14 mouse cellular contexts compared by ENCODE assay signal in genomic region chr2:137560366-137560765, GRCm38 (mm10).
DNase-seq lines count a peak whose midpoint lies in the region; ATAC-seq and TF ChIP-seq lines count a peak whose summit lies in the region.
"Had no signal": no experiment of that assay in that cellular context is flagged by ENCODE, and none has a peak within 500 bp of the region (broad histone marks: within the 10 kb centered on the region; RNA-seq: fewer than 3 reads in every experiment).

No protein-coding gene starts in this region.

- WGBS in forebrain, embryonic 13.5 days, result 33% methylated on average over 4 of the region's 4 CpGs
- WGBS in forebrain, embryonic 16.5 days, result 23% methylated on average over 4 of the region's 4 CpGs
- 43% methylated on average over 4 of the region's 4 CpGs for WGBS in lung, postnatal 0 days

- H3K36me3 ChIP-seq in forebrain, embryonic 13.5 days (ENCODE audit: poor library complexity, severe bottlenecking), result no peaks in the 10 kb centered on the region
- H3K36me3 ChIP-seq in forebrain, embryonic 16.5 days (ENCODE audit: control insufficient read depth, insufficient read depth), result no peaks in the 10 kb centered on the region
- no peaks in the 10 kb centered on the region for H3K36me3 ChIP-seq in lung, postnatal 0 days (ENCODE audit: insufficient read depth, low read length)

- no peak overlapping the region for H3K27ac ChIP-seq in forebrain, embryonic 13.5 days
- no peak overlapping the region for H3K27ac ChIP-seq in forebrain, embryonic 16.5 days (ENCODE audit: low read length)
- no peak overlapping the region for H3K27ac ChIP-seq in lung, postnatal 0 days (ENCODE audit: low read length)

- H3K4me1 ChIP-seq in forebrain, embryonic 13.5 days, result peaks cover 6% of the 10 kb centered on the region
- H3K4me1 ChIP-seq in forebrain, embryonic 16.5 days (replicated peaks; ENCODE audit: control insufficient read depth, insufficient read depth, low read length), result no peaks in the 10 kb centered on the region
- no peaks in the 10 kb centered on the region for H3K4me1 ChIP-seq in lung, postnatal 0 days (ENCODE audit: insufficient read depth, low read depth, low read length)

- no peak overlapping the region for H3K4me3 ChIP-seq in forebrain, embryonic 13.5 days
- H3K4me3 ChIP-seq in forebrain, embryonic 16.5 days (replicated peaks; ENCODE audit: low read length), result no peak overlapping the region
- no peak overlapping the region for H3K4me3 ChIP-seq in lung, postnatal 0 days (ENCODE audit: low read depth, low read length)
- H3K4me3 ChIP-seq: erythroblast, embryonic 14.5 days had no signal

- no peak for TF ChIP-seq CTCF in lung, postnatal 0 days (IDR thresholded peaks at IDR 0.05)

- H3K4me2 ChIP-seq in forebrain, embryonic 13.5 days, result no peak overlapping the region
- no peak overlapping the region for H3K4me2 ChIP-seq in forebrain, embryonic 16.5 days (ENCODE audit: low read length)
- no peak overlapping the region for H3K4me2 ChIP-seq in lung, postnatal 0 days (replicated peaks; ENCODE audit: low read depth, low read length)
- H3K4me2 ChIP-seq: liver, embryonic 11.5 days had no signal

- ATAC-seq in forebrain, embryonic 13.5 days, result peak; percentile 58; the same call in 1 of the 2 replicates
- ATAC-seq in forebrain, embryonic 16.5 days, result no peak
- no peak for ATAC-seq in lung, postnatal 0 days
- ATAC-seq: inflammation-experienced regulatory T-cells, adult 6 months; Patski had no signal

- H3K9me3 ChIP-seq in forebrain, embryonic 13.5 days (replicated peaks), result no peaks in the 10 kb centered on the region
- no peaks in the 10 kb centered on the region for H3K9me3 ChIP-seq in forebrain, embryonic 16.5 days (ENCODE audit: control insufficient read depth, low read length)
- no peaks in the 10 kb centered on the region for H3K9me3 ChIP-seq in lung, postnatal 0 days (ENCODE audit: low read length)

- peak; percentile 5 for DNase-seq in adrenal gland, adult 8-10 months
- DNase-seq in heart, adult 9 months (ENCODE audit: low spot score in 2 of 2), result peak; percentile 39 to 57
- DNase-seq in lung, postnatal 0 days (ENCODE audit: low spot score), result peak; percentile 8
- no peak for DNase-seq in urinary bladder, postnatal 10 days (ENCODE audit: low spot score)
- DNase-seq in cerebellum, adult 18-20 months, result no peak
- DNase-seq in right cerebral cortex, postnatal 36 days (ENCODE audit: low spot score in 2 of 2), result no peak
- DNase-seq: B cell, adult 2 months; cerebellum, adult 11 months had no signal

- H3K27me3 ChIP-seq in forebrain, embryonic 13.5 days, result no peaks in the 10 kb centered on the region
- no peaks in the 10 kb centered on the region for H3K27me3 ChIP-seq in forebrain, embryonic 16.5 days (replicated peaks; ENCODE audit: control insufficient read depth, insufficient read depth, low read length)
- no peaks in the 10 kb centered on the region for H3K27me3 ChIP-seq in lung, postnatal 0 days (replicated peaks; ENCODE audit: insufficient read depth, low read length)
- H3K27me3 ChIP-seq: Patski had no signal

- no peak overlapping the region for H3K9ac ChIP-seq in forebrain, embryonic 13.5 days
- H3K9ac ChIP-seq in forebrain, embryonic 16.5 days (replicated peaks; ENCODE audit: low read depth, low read length), result no peak overlapping the region
- no peak overlapping the region for H3K9ac ChIP-seq in lung, postnatal 0 days (replicated peaks; ENCODE audit: low read depth)

- TF ChIP-seq EP300 in lung, postnatal 0 days (IDR thresholded peaks at IDR 0.05), result no peak

Comparison
In these comparisons a context has a peak if more than half of its experiments do, and no peak if none do; other contexts are left out.
1. DNase-seq: peak in adrenal gland, adult 8-10 months (single experiment), heart, adult 9 months (2 of 2) and lung, postnatal 0 days (single experiment); none in urinary bladder, postnatal 10 days (single experiment), cerebellum, adult 18-20 months (0 of 2) and right cerebral cortex, postnatal 36 days (0 of 2).